Mouse (Mus musculus) cerebellum, postnatal 14 days (tissue): ENCODE results near the gene Tirap.

Experiments used
- DNase-seq, 2 experiments: peaks; one replicate each; pipeline ENCODE4 v3.0.0; 2021; ENCODE audit warnings: mixed read lengths in 2 of 2

The Tirap gene

DNA sequence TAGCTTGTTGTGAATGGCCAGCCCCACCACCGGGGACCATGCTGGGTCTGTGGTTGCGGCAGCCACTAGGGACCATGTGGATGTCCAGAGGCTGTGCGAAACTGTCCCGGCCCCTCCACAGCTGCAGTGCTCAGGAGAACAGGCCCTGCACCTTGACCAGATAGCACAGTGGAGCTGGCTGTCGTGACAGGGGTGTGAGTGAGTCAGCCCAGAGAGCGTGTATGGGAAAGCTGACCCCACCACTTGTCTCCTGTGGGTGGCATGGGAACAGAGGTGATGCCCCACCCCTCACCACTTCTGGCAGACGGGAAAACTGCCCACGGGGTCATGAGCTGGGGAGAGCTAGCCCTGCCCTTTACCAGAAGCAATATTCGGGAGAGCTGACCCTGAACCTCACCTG, 55.0 kb downstream of the Tirap start:
- no peak for DNase-seq

GRCm38 (mm10) chr9:35142221-35142620, 57.9 kb downstream of the Tirap start:
- DNase-seq, result no peak

GRCm38 (mm10) chr9:35139231-35139744, 60.8 kb downstream of the Tirap start:
- DNase-seq, result no peak

DNA sequence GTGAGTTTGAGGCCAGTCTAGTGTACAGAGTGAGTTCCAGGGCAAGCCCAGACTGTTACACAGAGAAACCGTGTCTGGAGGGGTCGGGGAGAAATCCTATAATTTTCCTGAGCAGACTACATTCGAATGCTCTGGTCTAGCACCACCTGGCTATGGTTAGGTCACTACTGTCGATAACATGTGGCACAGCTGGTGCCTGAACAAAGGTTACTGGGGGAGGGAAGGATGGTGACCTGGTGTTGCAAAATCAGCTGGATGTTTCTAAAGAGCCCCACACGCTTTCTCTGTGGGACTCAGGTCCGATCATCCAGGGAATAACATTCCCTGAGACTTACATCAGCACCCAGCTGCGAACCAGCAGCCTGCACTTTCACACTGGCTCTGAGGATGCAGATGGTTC, 62.1 kb downstream of the Tirap start:
- no peak for DNase-seq

DNA sequence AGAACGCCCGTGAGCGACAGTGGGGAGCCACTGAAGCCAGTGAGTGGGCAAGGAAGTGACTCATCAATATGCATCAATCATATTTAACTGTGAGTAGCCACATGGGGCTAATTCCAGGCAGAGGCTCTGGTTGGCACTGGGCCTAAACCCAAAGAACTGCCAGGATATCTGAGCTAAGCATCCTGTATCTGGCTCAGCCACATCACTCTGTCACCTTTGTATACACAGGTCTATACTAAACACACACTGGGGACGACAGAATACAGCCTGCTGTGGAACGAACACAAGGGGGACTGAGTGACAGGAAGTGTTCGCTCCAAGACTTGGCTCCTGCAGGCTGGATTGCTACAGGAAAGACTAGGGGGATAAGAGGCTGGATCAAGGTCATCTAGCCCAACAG, 64.5 kb downstream of the Tirap start:
- DNase-seq, result peak; percentile 59 to 65
